9 mouse cellular contexts compared by ENCODE assay signal in the genomic region with DNA sequence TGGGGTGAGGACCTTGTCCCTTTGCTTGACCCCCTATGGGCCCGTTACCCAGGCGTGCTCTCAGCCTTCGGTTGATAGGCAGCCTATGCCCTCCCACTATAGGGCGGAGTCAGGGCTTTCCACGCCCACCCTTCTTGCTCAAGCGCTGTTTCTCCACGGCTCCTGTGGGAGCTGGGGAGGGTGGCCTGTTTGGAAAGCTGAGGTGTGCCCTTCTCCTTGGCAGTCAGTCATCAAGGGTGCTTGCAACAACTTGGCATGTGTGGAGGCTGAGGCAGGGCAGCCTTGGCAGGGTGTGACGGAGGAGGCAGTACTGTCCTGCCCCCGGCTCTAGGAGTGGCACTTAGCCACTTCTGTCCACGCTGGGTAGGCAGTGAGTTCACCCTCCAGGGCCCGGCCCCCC. TPM values are rescaled to one million over a fixed set of nuclear protein-coding genes. Genes with fewer than 3 reads are reported as not detected.
A peak's percentile ranks its signal among the peaks of the same experiment; 100 is the strongest.
DNase-seq lines count a peak whose midpoint lies in the region; ATAC-seq and TF ChIP-seq lines count a peak whose summit lies in the region.
"Had no signal": no experiment of that assay in that cellular context is flagged by ENCODE, and none has a peak within 500 bp of the region (broad histone marks: within the 10 kb centered on the region; RNA-seq: fewer than 3 reads in every experiment).

No protein-coding gene starts in this region.

- H3K4me2 ChIP-seq in heart, postnatal 0 days (ENCODE audit: low read depth, low read length), result peak overlapping the region; percentile 65
- H3K4me2 ChIP-seq in kidney, postnatal 0 days (ENCODE audit: low read length), result peak overlapping the region; percentile 54

- no peak for TF ChIP-seq POLR2A in brain, embryonic 14.5 days (IDR thresholded peaks at IDR 0.05; ENCODE audit: borderline replicate concordance, extremely low read depth, insufficient read depth, insufficient read length, poor library complexity, severe bottlenecking)

- WGBS in forebrain, embryonic 10.5 days, result 2% methylated on average over 11 of the region's 11 CpGs
- WGBS in heart, postnatal 0 days, result 18% methylated on average over 11 of the region's 11 CpGs
- 13% methylated on average over 11 of the region's 11 CpGs for WGBS in kidney, postnatal 0 days

- peaks cover 99% of the 10 kb centered on the region for H3K4me1 ChIP-seq in forebrain, embryonic 10.5 days
- H3K4me1 ChIP-seq in heart, postnatal 0 days (ENCODE audit: control insufficient read depth, insufficient read depth), result peaks cover 13% of the 10 kb centered on the region
- H3K4me1 ChIP-seq in kidney, postnatal 0 days (replicated peaks; ENCODE audit: insufficient read depth, low read length), result peaks cover 33% of the 10 kb centered on the region

- H3K4me3 ChIP-seq in forebrain, embryonic 10.5 days, result peak overlapping the region; percentile 48
- peak overlapping the region; percentile 1; the same call in 1 of the 2 replicates for H3K4me3 ChIP-seq in heart, postnatal 0 days (ENCODE audit: low read depth, low read length)
- no peak overlapping the region for H3K4me3 ChIP-seq in kidney, postnatal 0 days (replicated peaks; ENCODE audit: low read depth, low read length)
- H3K4me3 ChIP-seq: erythroblast, embryonic 14.5 days had no signal

- H3K36me3 ChIP-seq in forebrain, embryonic 10.5 days (replicated peaks), result peaks cover 60% of the 10 kb centered on the region
- no peaks in the 10 kb centered on the region for H3K36me3 ChIP-seq in heart, postnatal 0 days (replicated peaks; ENCODE audit: control insufficient read depth, insufficient read depth, low read length)
- no peaks in the 10 kb centered on the region for H3K36me3 ChIP-seq in kidney, postnatal 0 days (ENCODE audit: insufficient read depth, low read length)

- no peak for TF ChIP-seq EP300 in heart, postnatal 0 days (IDR thresholded peaks at IDR 0.05; ENCODE audit: low read depth)

- no peaks in the 10 kb centered on the region for H3K9me3 ChIP-seq in forebrain, embryonic 10.5 days
- no peaks in the 10 kb centered on the region for H3K9me3 ChIP-seq in heart, postnatal 0 days (replicated peaks; ENCODE audit: control insufficient read depth, low read length)
- H3K9me3 ChIP-seq in kidney, postnatal 0 days (replicated peaks; ENCODE audit: low read length), result no peaks in the 10 kb centered on the region

- peak; percentile 49; the same call in 1 of the 2 replicates for ATAC-seq in heart, postnatal 0 days (ENCODE audit: insufficient read depth, low read depth)
- peak; percentile 58 for ATAC-seq in kidney, postnatal 0 days (replicated peaks; ENCODE audit: low FRiP score, low read depth)

- peak; percentile 89 for DNase-seq in gastrocnemius, adult 18-20 months (ENCODE audit: low spot score)
- DNase-seq in gastrocnemius, postnatal 4 days (ENCODE audit: low spot score in 2 of 2), result no peak
- DNase-seq in brain, embryonic 14.5 days (ENCODE audit: low read depth), result peak; percentile 82
- DNase-seq in forebrain, embryonic 10.5 days (ENCODE audit: extremely low spot score, low spot score), result peak; percentile 60
- DNase-seq in heart, postnatal 0 days (ENCODE audit: low spot score), result no peak
- DNase-seq in kidney, postnatal 0 days (ENCODE audit: low spot score), result no peak
- peak; percentile 79 for DNase-seq in lung, postnatal 14 days
- DNase-seq in skeletal muscle tissue, adult 2 months (ENCODE audit: low read depth, low spot score), result peak; percentile 89

- H3K27me3 ChIP-seq in forebrain, embryonic 10.5 days (ENCODE audit: poor library complexity, severe bottlenecking), result 0 out of 2 replicates have a peak, but pooled peaks cover 4% of the 10 kb centered on the region
- peaks cover 23% of the 10 kb centered on the region for H3K27me3 ChIP-seq in heart, postnatal 0 days (ENCODE audit: control insufficient read depth, insufficient read depth, low read length)
- H3K27me3 ChIP-seq in kidney, postnatal 0 days (ENCODE audit: insufficient read depth, low read length), result no peaks in the 10 kb centered on the region

- TF ChIP-seq CTCF in brain, embryonic 14.5 days (IDR thresholded peaks at IDR 0.05; ENCODE audit: borderline replicate concordance, extremely low read depth, insufficient read depth, insufficient read length), result no peak
- no peak for TF ChIP-seq CTCF in heart, postnatal 0 days (IDR thresholded peaks at IDR 0.05; ENCODE audit: low read depth)
- TF ChIP-seq CTCF in kidney, postnatal 0 days (IDR thresholded peaks at IDR 0.05; ENCODE audit: low read depth), result no peak

- peak overlapping the region; percentile 84 for H3K27ac ChIP-seq in forebrain, embryonic 10.5 days
- no peak overlapping the region for H3K27ac ChIP-seq in heart, postnatal 0 days (ENCODE audit: low read depth)
- no peak overlapping the region for H3K27ac ChIP-seq in kidney, postnatal 0 days

- no peak overlapping the region for H3K9ac ChIP-seq in heart, postnatal 0 days (replicated peaks; ENCODE audit: low read depth, low read length)
- no peak overlapping the region for H3K9ac ChIP-seq in kidney, postnatal 0 days (ENCODE audit: low read depth, low read length)

RNA-seq across cellular contexts. Expression of gene Rgma, which starts 23.0 kb away (rescaled TPM):
- total RNA-seq in gastrocnemius, adult 18-20 months (2021), result 10 to 100 TPM; 42.0 to 54.6 TPM
- 10 to 100 TPM; 94.6 to 97.6 TPM for total RNA-seq in gastrocnemius, postnatal 4 days (2021)
- 59.9 and 142 TPM in 2 replicates for polyA plus RNA-seq in brain, embryonic 14.5 days (2012; rRNA removed)
- polyA plus RNA-seq in forebrain, embryonic 10.5 days (2016; fragmentation: Nextera tagmentation; extraction: Ambion mirVana), result 26.2 and 26.8 TPM in 2 replicates
- 9.2 and 10.2 TPM in 2 replicates for total RNA-seq in heart, postnatal 0 days (2014; rRNA removed; ENCODE audit: low replicate concordance)
- 2.7 TPM in 2 replicates for polyA plus RNA-seq in heart, postnatal 0 days (2015; fragmentation: Nextera tagmentation; extraction: Ambion mirVana)
- 6.6 and 6.7 TPM in 2 replicates for polyA plus RNA-seq in kidney, postnatal 0 days (2015; fragmentation: Nextera tagmentation; extraction: Ambion mirVana)
- polyA plus RNA-seq: erythroblast, embryonic 14.5 days had no signal

Comparison
In these comparisons a context has a peak if more than half of its experiments do, and no peak if none do; other contexts are left out.
1. DNase-seq: peak in gastrocnemius, adult 18-20 months (single experiment), brain, embryonic 14.5 days (single experiment), forebrain, embryonic 10.5 days (single experiment), lung, postnatal 14 days (single experiment) and skeletal muscle tissue, adult 2 months (single experiment); none in gastrocnemius, postnatal 4 days (0 of 2), heart, postnatal 0 days (single experiment) and kidney, postnatal 0 days (single experiment).